Mouse (Mus musculus): ENCODE measurements around the gene Ghr. TPM values are rescaled to one million over a fixed set of nuclear protein-coding genes. Genes with fewer than 3 reads are reported as not detected.

Ghr gene
- polyA plus RNA-seq, 1 experiment from 2014 or later, result 65.6 TPM

DNA sequence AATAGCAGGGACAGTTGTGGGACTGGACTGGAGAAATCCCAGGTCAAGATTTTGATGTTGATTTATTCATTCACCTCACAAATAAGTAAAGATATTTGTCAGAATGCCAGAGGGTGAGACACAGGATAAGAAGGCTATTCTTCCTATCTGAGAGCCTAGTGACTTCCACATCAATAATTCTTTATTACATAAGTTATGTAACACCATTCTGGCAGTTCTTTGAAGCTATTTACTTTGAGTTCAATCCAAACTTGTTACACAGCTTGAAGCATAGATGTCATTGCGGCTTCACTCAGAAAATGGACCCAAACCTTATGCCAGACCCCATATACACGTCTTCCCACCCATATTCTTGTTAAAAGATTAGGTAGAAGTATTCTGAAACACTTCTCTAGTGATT lies 133.7 kb downstream of the Ghr start:
- peak overlapping the region; percentile 44; the same call in 1 of the 2 replicates for H3K27ac ChIP-seq (ENCODE audit: low read depth)
- H3K9ac ChIP-seq (replicated peaks), result no peak overlapping the region
- no peak for DNase-seq
- H3K36me3 ChIP-seq (replicated peaks; ENCODE audit: insufficient read depth, low read length), result no peaks in the 10 kb centered on the region
- no peaks in the 10 kb centered on the region for H3K9me3 ChIP-seq (ENCODE audit: low read length)
- H3K4me1 ChIP-seq (ENCODE audit: insufficient read depth), result 0 out of 2 replicates have a peak, but pooled peaks cover 5% of the 10 kb centered on the region
- 49% methylated on average over 2 of the region's 2 CpGs for WGBS (ENCODE audit: insufficient replicate concordance)
- TF ChIP-seq EP300 (IDR thresholded peaks at IDR 0.05; ENCODE audit: low read depth) (no peak), CTCF (IDR thresholded peaks at IDR 0.05; ENCODE audit: low read depth) (no peak)
- H3K27me3 ChIP-seq (ENCODE audit: insufficient read depth, low read length), result no peaks in the 10 kb centered on the region
- H3K4me2 ChIP-seq (ENCODE audit: low read depth, low read length), result no peak overlapping the region
- no peak overlapping the region for H3K4me3 ChIP-seq (ENCODE audit: low read depth, low read length)
- ATAC-seq, result peak; percentile 50

DNA sequence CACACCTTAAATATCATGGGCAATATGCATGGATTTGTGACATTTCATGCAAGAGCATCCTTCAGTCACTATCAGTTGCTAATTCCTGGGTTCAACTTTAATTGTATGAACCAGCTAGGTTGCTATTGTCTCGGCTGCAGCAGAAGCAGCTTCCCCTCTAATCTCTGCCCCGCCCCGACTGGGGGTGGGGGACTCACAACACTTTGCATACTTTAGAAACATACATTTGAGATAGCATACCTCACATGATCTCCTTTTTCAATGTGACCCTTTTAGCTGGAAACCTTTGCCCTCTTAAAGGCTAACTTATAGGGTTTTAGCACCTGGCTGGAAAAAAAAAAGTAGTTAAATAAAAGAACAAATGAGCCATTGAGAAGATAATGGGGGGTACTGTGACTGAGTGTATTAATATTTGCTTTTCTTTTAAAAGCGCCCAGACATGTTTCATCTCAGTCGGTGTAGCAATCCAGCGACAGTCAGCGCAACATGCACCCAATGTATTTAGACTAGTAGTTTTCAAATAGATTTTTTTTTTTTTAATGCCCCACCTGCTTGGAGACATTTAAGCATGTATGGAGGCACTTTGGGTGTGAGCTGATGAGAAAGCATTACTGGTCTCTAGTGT lies 137.9 kb downstream of the Ghr start:
- WGBS (ENCODE audit: insufficient replicate concordance), result 54% methylated on average over 7 of the region's 7 CpGs
- no peak for ATAC-seq
- no peak for DNase-seq
- no peak overlapping the region for H3K4me2 ChIP-seq (ENCODE audit: low read depth, low read length)
- H3K27me3 ChIP-seq (ENCODE audit: insufficient read depth, low read length), result no peaks in the 10 kb centered on the region
- no peak overlapping the region for H3K9ac ChIP-seq (replicated peaks)
- no peak overlapping the region for H3K27ac ChIP-seq (ENCODE audit: low read depth)
- no peaks in the 10 kb centered on the region for H3K36me3 ChIP-seq (replicated peaks; ENCODE audit: insufficient read depth, low read length)
- TF ChIP-seq EP300 (IDR thresholded peaks at IDR 0.05; ENCODE audit: low read depth), result no peak
- no peak for TF ChIP-seq CTCF (IDR thresholded peaks at IDR 0.05; ENCODE audit: low read depth)
- no peak overlapping the region for H3K4me3 ChIP-seq (ENCODE audit: low read depth, low read length)
- H3K9me3 ChIP-seq (ENCODE audit: low read length), result no peaks in the 10 kb centered on the region
- 0 out of 2 replicates have a peak, but pooled peaks cover 5% of the 10 kb centered on the region for H3K4me1 ChIP-seq (ENCODE audit: insufficient read depth)

DNA sequence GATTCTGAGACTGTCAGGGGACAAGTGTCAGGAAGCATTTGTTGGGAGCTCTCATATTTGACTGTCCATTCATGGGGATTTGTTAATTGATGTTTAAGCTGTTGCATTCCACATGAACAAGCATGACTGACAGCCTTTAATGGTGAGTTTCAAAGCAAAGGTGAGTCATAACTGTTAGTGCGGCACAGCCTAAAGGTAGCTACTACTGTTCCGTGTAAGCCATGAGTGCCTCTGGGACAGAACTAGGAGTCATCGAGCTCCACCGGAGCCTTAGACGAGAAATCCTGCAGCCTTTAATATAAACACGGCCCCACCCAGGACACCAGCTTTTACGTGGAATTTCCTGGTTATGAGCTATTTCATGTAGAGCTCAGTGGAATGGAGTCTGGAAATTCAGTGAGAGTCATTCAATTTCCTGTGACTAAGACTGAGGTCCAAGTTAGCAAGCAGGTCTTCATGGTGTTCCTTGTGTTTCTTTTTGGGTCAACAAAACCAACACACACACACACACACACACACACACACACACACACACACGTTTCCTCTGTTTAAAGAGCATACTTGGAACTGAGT lies 138.8 kb downstream of the Ghr start:
- no peaks in the 10 kb centered on the region for H3K27me3 ChIP-seq (ENCODE audit: insufficient read depth, low read length)
- 70% methylated on average over 8 of the region's 8 CpGs for WGBS (ENCODE audit: insufficient replicate concordance)
- H3K4me2 ChIP-seq (ENCODE audit: low read depth, low read length), result no peak overlapping the region
- no peak overlapping the region for H3K9ac ChIP-seq (replicated peaks)
- no peaks in the 10 kb centered on the region for H3K9me3 ChIP-seq (ENCODE audit: low read length)
- ATAC-seq (no peak), DNase-seq (no peak)
- no peak overlapping the region for H3K27ac ChIP-seq (ENCODE audit: low read depth)
- H3K36me3 ChIP-seq (replicated peaks; ENCODE audit: insufficient read depth, low read length), result no peaks in the 10 kb centered on the region
- TF ChIP-seq CTCF (IDR thresholded peaks at IDR 0.05; ENCODE audit: low read depth) (no peak), EP300 (IDR thresholded peaks at IDR 0.05; ENCODE audit: low read depth) (no peak)
- H3K4me3 ChIP-seq (ENCODE audit: low read depth, low read length), result no peak overlapping the region
- 0 out of 2 replicates have a peak, but pooled peaks cover 2% of the 10 kb centered on the region for H3K4me1 ChIP-seq (ENCODE audit: insufficient read depth)

DNA sequence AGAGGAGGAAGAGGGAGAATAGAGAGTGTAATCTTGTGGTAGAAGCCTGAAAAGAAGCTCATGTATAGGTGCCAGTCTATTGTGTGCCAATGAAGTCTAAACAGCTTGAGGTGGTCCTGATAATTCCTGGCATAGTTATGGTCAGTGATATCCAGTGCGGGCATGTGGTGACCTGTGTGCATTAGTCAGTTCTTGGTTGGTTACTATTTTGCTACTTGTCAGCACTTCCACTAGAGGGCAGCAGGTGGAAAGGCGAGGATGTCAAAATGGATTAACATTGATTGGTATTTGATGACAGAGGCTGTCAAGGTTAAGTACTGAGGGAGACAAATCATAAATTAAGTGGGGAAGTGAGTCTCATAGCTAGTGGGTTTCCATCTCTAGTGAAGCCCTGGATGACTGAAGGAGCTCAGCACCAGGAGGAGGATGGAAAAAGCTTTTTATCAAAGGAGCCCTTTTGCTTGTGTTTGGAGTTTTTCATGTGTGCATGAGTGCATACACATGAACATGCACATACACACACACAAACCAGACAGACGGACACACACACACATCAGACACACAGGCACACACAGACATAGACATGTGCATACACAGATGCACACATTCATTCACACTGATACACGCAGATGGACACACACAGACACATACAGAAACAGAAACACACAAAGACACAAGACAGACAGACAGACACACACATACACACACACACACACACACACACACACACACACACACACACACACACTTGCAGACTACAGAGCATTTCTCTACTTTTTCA lies 141.6 kb downstream of the Ghr start:
- ATAC-seq, result 0 out of 2 replicates have a peak, but pooled peaks have one; percentile 29
- H3K4me1 ChIP-seq (ENCODE audit: insufficient read depth), result 0 out of 2 replicates have a peak, but pooled peaks cover 2% of the 10 kb centered on the region
- H3K9ac ChIP-seq (replicated peaks), result no peak overlapping the region
- no peaks in the 10 kb centered on the region for H3K27me3 ChIP-seq (ENCODE audit: insufficient read depth, low read length)
- TF ChIP-seq CTCF (IDR thresholded peaks at IDR 0.05; ENCODE audit: low read depth) (peak; percentile 84), EP300 (IDR thresholded peaks at IDR 0.05; ENCODE audit: low read depth) (no peak)
- 57% methylated on average over 4 of the region's 4 CpGs for WGBS (ENCODE audit: insufficient replicate concordance)
- peak; percentile 43 for DNase-seq
- no peaks in the 10 kb centered on the region for H3K36me3 ChIP-seq (replicated peaks; ENCODE audit: insufficient read depth, low read length)
- no peaks in the 10 kb centered on the region for H3K9me3 ChIP-seq (ENCODE audit: low read length)
- no peak overlapping the region for H3K4me3 ChIP-seq (ENCODE audit: low read depth, low read length)
- H3K27ac ChIP-seq (ENCODE audit: low read depth), result no peak overlapping the region
- H3K4me2 ChIP-seq (ENCODE audit: low read depth, low read length), result no peak overlapping the region

DNA sequence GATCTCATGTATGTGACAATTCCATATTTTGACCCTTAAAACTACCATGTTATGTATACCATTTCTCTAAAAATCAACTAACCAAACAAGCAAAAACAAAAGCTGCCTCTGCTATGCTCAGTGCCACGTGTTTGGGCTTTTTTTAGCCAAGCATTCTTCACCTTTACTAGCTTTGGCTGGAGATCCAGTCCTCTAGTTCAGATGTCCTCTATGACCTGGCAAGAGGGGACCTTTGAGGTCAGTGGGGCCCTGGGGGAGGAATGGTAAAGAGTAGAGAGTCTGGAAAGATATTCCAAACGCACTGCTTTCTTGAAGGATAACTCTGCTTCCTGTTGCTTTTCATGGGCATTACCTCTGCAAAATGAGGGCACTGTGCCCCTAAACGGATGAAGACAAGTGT lies 145.9 kb downstream of the Ghr start:
- Histone ChIP-seq H3K27me3 (ENCODE audit: insufficient read depth, low read length) (no peaks in the 10 kb centered on the region), H3K4me3 (ENCODE audit: low read depth, low read length) (no peak overlapping the region), H3K27ac (ENCODE audit: low read depth) (no peak overlapping the region), H3K4me1 (ENCODE audit: insufficient read depth) (0 out of 2 replicates have a peak, but pooled peaks cover 2% of the 10 kb centered on the region), H3K4me2 (ENCODE audit: low read depth, low read length) (no peak overlapping the region), H3K9ac (replicated peaks) (no peak overlapping the region), H3K36me3 (replicated peaks; ENCODE audit: insufficient read depth, low read length) (no peaks in the 10 kb centered on the region), H3K9me3 (ENCODE audit: low read length) (no peaks in the 10 kb centered on the region)
- WGBS (ENCODE audit: insufficient replicate concordance), result 57% methylated on average over 3 of the region's 3 CpGs
- no peak for TF ChIP-seq CTCF (IDR thresholded peaks at IDR 0.05; ENCODE audit: low read depth)
- TF ChIP-seq EP300 (IDR thresholded peaks at IDR 0.05; ENCODE audit: low read depth), result no peak
- ATAC-seq, result no peak
- DNase-seq, result no peak

DNA sequence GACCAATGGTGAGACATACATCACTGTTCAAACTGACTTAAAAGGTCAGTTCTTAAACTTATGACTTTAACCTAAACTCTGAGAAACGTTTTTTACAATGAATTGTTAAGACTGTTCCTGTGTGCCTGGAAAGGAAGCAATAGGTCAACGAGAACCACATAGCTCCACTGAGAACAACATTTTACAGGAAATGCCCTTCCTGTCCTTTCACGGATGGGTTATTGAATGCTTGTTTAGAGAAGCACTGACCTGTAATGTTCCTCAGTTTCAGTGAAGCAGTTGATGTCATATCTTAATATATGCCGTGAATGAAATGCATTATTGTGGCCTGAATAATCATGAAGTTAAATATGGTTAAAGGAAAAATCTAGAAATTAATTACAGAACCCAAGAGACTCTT lies 147.7 kb downstream of the Ghr start:
- no peak overlapping the region for H3K4me2 ChIP-seq (ENCODE audit: low read depth, low read length)
- no peaks in the 10 kb centered on the region for H3K36me3 ChIP-seq (replicated peaks; ENCODE audit: insufficient read depth, low read length)
- TF ChIP-seq CTCF (IDR thresholded peaks at IDR 0.05; ENCODE audit: low read depth), result no peak
- TF ChIP-seq EP300 (IDR thresholded peaks at IDR 0.05; ENCODE audit: low read depth), result no peak
- ATAC-seq (0 out of 2 replicates have a peak, but pooled peaks have one; percentile 23), DNase-seq (no peak)
- H3K27me3 ChIP-seq (ENCODE audit: insufficient read depth, low read length), result no peaks in the 10 kb centered on the region
- H3K4me1 ChIP-seq (ENCODE audit: insufficient read depth), result 0 out of 2 replicates have a peak, but pooled peaks cover 2% of the 10 kb centered on the region
- no peak overlapping the region for H3K9ac ChIP-seq (replicated peaks)
- no peaks in the 10 kb centered on the region for H3K9me3 ChIP-seq (ENCODE audit: low read length)
- H3K4me3 ChIP-seq (ENCODE audit: low read depth, low read length), result no peak overlapping the region
- no peak overlapping the region for H3K27ac ChIP-seq (ENCODE audit: low read depth)
- 28% methylated on average over 4 of the region's 4 CpGs for WGBS (ENCODE audit: insufficient replicate concordance)
